8 mouse cellular contexts compared by ENCODE assay signal in genomic region chr17:35979401-35980362, GRCm38 (mm10). TPM values are rescaled to one million over a fixed set of nuclear protein-coding genes. Genes with fewer than 3 reads are reported as not detected.
DNase-seq lines count a peak whose midpoint lies in the region; ATAC-seq lines count a peak whose summit lies in the region.

Gene Gnl1, plus strand, starts transcription at chr17:35979851.
Gene Prr3, minus strand, starts transcription at chr17:35980236.

- H3K36me3 ChIP-seq in heart, embryonic 14.5 days (ENCODE audit: control insufficient read depth, insufficient read depth, low read length), result peaks cover 55% of the 10 kb centered on the region
- peaks cover 37% of the 10 kb centered on the region for H3K36me3 ChIP-seq in liver, embryonic 13.5 days
- peaks cover 7% of the 10 kb centered on the region; the same call in 1 of the 2 replicates for H3K36me3 ChIP-seq in stomach, embryonic 16.5 days (ENCODE audit: control insufficient read depth, insufficient read depth, low read length)

- peak within 1 kb of the TSS; percentile 92 for H3K4me2 ChIP-seq in heart, embryonic 14.5 days (ENCODE audit: low read length)
- H3K4me2 ChIP-seq in liver, embryonic 13.5 days, result peak within 1 kb of the TSS; percentile 98
- peak within 1 kb of the TSS; percentile 89 for H3K4me2 ChIP-seq in stomach, embryonic 16.5 days (ENCODE audit: low read depth, low read length)

- H3K9ac ChIP-seq in heart, embryonic 14.5 days (ENCODE audit: low read length), result peak within 1 kb of the TSS; percentile 80
- peak within 1 kb of the TSS; percentile 78 for H3K9ac ChIP-seq in liver, embryonic 13.5 days
- peak within 1 kb of the TSS; percentile 91 for H3K9ac ChIP-seq in stomach, embryonic 16.5 days (ENCODE audit: low read length)

- peak within 1 kb of the TSS; percentile 61 for H3K27ac ChIP-seq in brown adipose tissue, adult 24 weeks (replicated peaks; ENCODE audit: low read depth, low read length)
- H3K27ac ChIP-seq in heart, embryonic 14.5 days (replicated peaks in 1 of 2; ENCODE audit: control insufficient read depth in 1 of 2, insufficient read depth in 1 of 2, low read depth in 2 of 2, low read length in 2 of 2), result peak within 1 kb of the TSS; percentile 90 to 92
- peak within 1 kb of the TSS; percentile 81 for H3K27ac ChIP-seq in liver, embryonic 13.5 days
- H3K27ac ChIP-seq in stomach, embryonic 16.5 days (ENCODE audit: low read length), result peak within 1 kb of the TSS; percentile 96

- peak; percentile 93 for DNase-seq in CD4-positive, CD25-positive, alpha-beta regulatory T cell, adult 2 months (ENCODE audit: low read depth, low spot score)
- peak; percentile 79 for DNase-seq in fibroblast of lung, adult 2 months (ENCODE audit: low read depth)
- peak; percentile 94 for DNase-seq in kidney, postnatal 14 days
- DNase-seq in liver, embryonic 13.5 days, result peak; percentile 82
- peak; percentile 99 for DNase-seq in neural tube, embryonic 10.5 days (ENCODE audit: extremely low spot score, low spot score)

- H3K9me3 ChIP-seq in heart, embryonic 14.5 days (ENCODE audit: control insufficient read depth, low read length), result no peaks in the 10 kb centered on the region
- no peaks in the 10 kb centered on the region for H3K9me3 ChIP-seq in liver, embryonic 13.5 days (replicated peaks)
- H3K9me3 ChIP-seq in stomach, embryonic 16.5 days (replicated peaks; ENCODE audit: control insufficient read depth, low read length), result no peaks in the 10 kb centered on the region

- H3K27me3 ChIP-seq in heart, embryonic 14.5 days (ENCODE audit: control insufficient read depth, insufficient read depth, low read length), result no peaks in the 10 kb centered on the region
- H3K27me3 ChIP-seq in liver, embryonic 13.5 days, result no peaks in the 10 kb centered on the region
- no peaks in the 10 kb centered on the region for H3K27me3 ChIP-seq in stomach, embryonic 16.5 days (ENCODE audit: control insufficient read depth, insufficient read depth, low read length)

- peak; percentile 89 for ATAC-seq in heart, embryonic 14.5 days (ENCODE audit: insufficient number of reproducible peaks, insufficient read depth, low FRiP score, low read depth)
- peak; percentile 86 for ATAC-seq in liver, embryonic 13.5 days (ENCODE audit: low read depth)
- peak; percentile 88 for ATAC-seq in stomach, embryonic 16.5 days (ENCODE audit: insufficient read depth, low FRiP score)

- peak within 1 kb of the TSS; percentile 85 for H3K4me3 ChIP-seq in brown adipose tissue, adult 24 weeks (ENCODE audit: insufficient read depth, low read depth, low read length)
- H3K4me3 ChIP-seq in heart, embryonic 14.5 days (ENCODE audit: control insufficient read depth in 1 of 2, insufficient read depth in 1 of 2, low read depth in 1 of 2, low read length in 2 of 2), result peak within 1 kb of the TSS; percentile 82 to 84
- H3K4me3 ChIP-seq in liver, embryonic 13.5 days (replicated peaks), result peak within 1 kb of the TSS; percentile 76
- peak within 1 kb of the TSS; percentile 99 for H3K4me3 ChIP-seq in stomach, embryonic 16.5 days (replicated peaks; ENCODE audit: low read length)

- peaks cover 6% of the 10 kb centered on the region; the same call in 1 of the 2 replicates for H3K4me1 ChIP-seq in brown adipose tissue, adult 24 weeks (ENCODE audit: control insufficient read depth, insufficient read depth, insufficient read length, low read length)
- peaks cover 11 to 13% of the 10 kb centered on the region in 2 experiments for H3K4me1 ChIP-seq in heart, embryonic 14.5 days (ENCODE audit: control insufficient read depth in 2 of 2, insufficient read depth in 2 of 2, low read length in 2 of 2)
- peaks cover 38% of the 10 kb centered on the region for H3K4me1 ChIP-seq in liver, embryonic 13.5 days (replicated peaks)
- H3K4me1 ChIP-seq in stomach, embryonic 16.5 days (ENCODE audit: control insufficient read depth, insufficient read depth, low read length), result peaks cover 18% of the 10 kb centered on the region

- under 1% methylated on average over 88 of the region's 109 CpGs for WGBS in heart, embryonic 14.5 days
- under 1% methylated on average over 108 of the region's 109 CpGs for WGBS in liver, embryonic 13.5 days (ENCODE audit: insufficient replicate concordance)
- under 1% methylated on average over 102 of the region's 109 CpGs for WGBS in stomach, embryonic 16.5 days

RNA-seq across cellular contexts. Expression of gene Gnl1, which starts in this region (rescaled TPM):
- 13.5 and 14.5 TPM in 2 replicates for polyA plus RNA-seq in brown adipose tissue, adult 24 weeks (2012; ENCODE audit: insufficient read depth, insufficient read length, missing spikeins)
- 26.2 and 27.2 TPM in 2 replicates for polyA plus RNA-seq in heart, embryonic 14.5 days (2014; fragmentation: Nextera tagmentation; extraction: Ambion mirVana)
- polyA plus RNA-seq in liver, embryonic 13.5 days (2015; fragmentation: Nextera tagmentation; extraction: Ambion mirVana), result 14.6 and 15.2 TPM in 2 replicates
- 42.7 and 45.0 TPM in 2 replicates for polyA plus RNA-seq in stomach, embryonic 16.5 days (2015; fragmentation: Nextera tagmentation; extraction: Ambion mirVana)

RNA-seq across cellular contexts. Expression of gene Prr3, which starts in this region (rescaled TPM):
- 5.3 and 6.8 TPM in 2 replicates for polyA plus RNA-seq in brown adipose tissue, adult 24 weeks (2012; ENCODE audit: insufficient read depth, insufficient read length, missing spikeins)
- polyA plus RNA-seq in heart, embryonic 14.5 days (2014; fragmentation: Nextera tagmentation; extraction: Ambion mirVana), result 10.9 and 11.2 TPM in 2 replicates
- polyA plus RNA-seq in liver, embryonic 13.5 days (2015; fragmentation: Nextera tagmentation; extraction: Ambion mirVana), result 8.3 and 8.7 TPM in 2 replicates
- 23.4 and 25.6 TPM in 2 replicates for polyA plus RNA-seq in stomach, embryonic 16.5 days (2015; fragmentation: Nextera tagmentation; extraction: Ambion mirVana)

Comparison
In these comparisons a context has a peak if more than half of its experiments do, and no peak if none do; other contexts are left out.
1. Peak in every context shown above with its lines: DNase-seq, ATAC-seq, H3K4me3 ChIP-seq and H3K27ac ChIP-seq.